Mouse (Mus musculus): ENCODE data around the gene Rcsd1. TPM values are rescaled to one million over a fixed set of nuclear protein-coding genes. Genes with fewer than 3 reads are reported as not detected.

Gene Rcsd1
- total and polyA plus RNA-seq, 2 experiments from 2014 or later, result 7.6 to 8.0 TPM

GRCm38 (mm10) chr1:165741989-165742388, 32.4 kb upstream of the Rcsd1 start:
- no peaks in the 10 kb centered on the region for H3K27me3 ChIP-seq (ENCODE audit: insufficient read depth, low read length)
- 87% methylated on average over 8 of the region's 8 CpGs for WGBS
- H3K4me1 ChIP-seq (ENCODE audit: insufficient read depth, low read length), result no peaks in the 10 kb centered on the region
- no peak overlapping the region for H3K4me3 ChIP-seq (ENCODE audit: low read depth, low read length)
- DNase-seq (ENCODE audit: low spot score) (no peak), ATAC-seq (ENCODE audit: low FRiP score) (no peak)
- H3K9ac ChIP-seq (replicated peaks; ENCODE audit: low read length, poor library complexity, severe bottlenecking), result no peak overlapping the region
- no peak overlapping the region for H3K27ac ChIP-seq (ENCODE audit: low read depth, low read length)
- H3K9me3 ChIP-seq (ENCODE audit: low read length), result no peaks in the 10 kb centered on the region
- no peak overlapping the region for H3K4me2 ChIP-seq (ENCODE audit: low read depth, low read length, poor library complexity, severe bottlenecking)
- no peak for TF ChIP-seq CTCF (IDR thresholded peaks at IDR 0.05)
- H3K36me3 ChIP-seq (ENCODE audit: insufficient read depth, low read length), result no peaks in the 10 kb centered on the region

- no peak overlapping the region for H3K27ac ChIP-seq (ENCODE audit: low read depth, low read length)
Observed at GRCm38 (mm10) chr1:165738985-165739384, 29.4 kb upstream of the Rcsd1 start.

GRCm38 (mm10) chr1:165737867-165738266, 28.3 kb upstream of the Rcsd1 start:
- Histone ChIP-seq H3K4me3 (ENCODE audit: low read depth, low read length) (no peak overlapping the region), H3K4me1 (ENCODE audit: insufficient read depth, low read length) (no peaks in the 10 kb centered on the region), H3K4me2 (ENCODE audit: low read depth, low read length, poor library complexity, severe bottlenecking) (no peak overlapping the region), H3K27ac (ENCODE audit: low read depth, low read length) (no peak overlapping the region), H3K9me3 (ENCODE audit: low read length) (no peaks in the 10 kb centered on the region), H3K27me3 (ENCODE audit: insufficient read depth, low read length) (no peaks in the 10 kb centered on the region), H3K9ac (replicated peaks; ENCODE audit: low read length, poor library complexity, severe bottlenecking) (no peak overlapping the region), H3K36me3 (ENCODE audit: insufficient read depth, low read length) (no peaks in the 10 kb centered on the region)
- 52% methylated on average over 3 of the region's 3 CpGs for WGBS
- ATAC-seq (ENCODE audit: low FRiP score), result no peak
- no peak for TF ChIP-seq CTCF (IDR thresholded peaks at IDR 0.05)
- DNase-seq (ENCODE audit: low spot score), result no peak

More at GRCm38 (mm10) chr1:165738985-165739384, 29.4 kb upstream of the Rcsd1 start:
- no peaks in the 10 kb centered on the region for H3K36me3 ChIP-seq (ENCODE audit: insufficient read depth, low read length)
- no peaks in the 10 kb centered on the region for H3K4me1 ChIP-seq (ENCODE audit: insufficient read depth, low read length)
- H3K27me3 ChIP-seq (ENCODE audit: insufficient read depth, low read length), result no peaks in the 10 kb centered on the region
- H3K9me3 ChIP-seq (ENCODE audit: low read length), result no peaks in the 10 kb centered on the region
- 88% methylated on average over 1 of the region's 1 CpGs for WGBS
- no peak for DNase-seq (ENCODE audit: low spot score)
- no peak for ATAC-seq (ENCODE audit: low FRiP score)
- TF ChIP-seq CTCF (IDR thresholded peaks at IDR 0.05), result no peak
- no peak overlapping the region for H3K4me3 ChIP-seq (ENCODE audit: low read depth, low read length)
- no peak overlapping the region for H3K4me2 ChIP-seq (ENCODE audit: low read depth, low read length, poor library complexity, severe bottlenecking)
- H3K9ac ChIP-seq (replicated peaks; ENCODE audit: low read length, poor library complexity, severe bottlenecking), result no peak overlapping the region

GRCm38 (mm10) chr1:165737451-165737850, 27.9 kb upstream of the Rcsd1 start:
- ATAC-seq (ENCODE audit: low FRiP score), result no peak
- TF ChIP-seq CTCF (IDR thresholded peaks at IDR 0.05), result no peak
- 43% methylated on average over 5 of the region's 5 CpGs for WGBS

GRCm38 (mm10) chr1:165735826-165736818, 26.6 kb upstream of the Rcsd1 start:
- Histone ChIP-seq H3K4me2 (ENCODE audit: low read depth, low read length, poor library complexity, severe bottlenecking) (no peak overlapping the region), H3K9ac (replicated peaks; ENCODE audit: low read length, poor library complexity, severe bottlenecking) (no peak overlapping the region)
- WGBS, result 36% methylated on average over 20 of the region's 20 CpGs

More at GRCm38 (mm10) chr1:165737451-165737850, 27.9 kb upstream of the Rcsd1 start:
- no peaks in the 10 kb centered on the region for H3K4me1 ChIP-seq (ENCODE audit: insufficient read depth, low read length)
- no peak overlapping the region for H3K4me2 ChIP-seq (ENCODE audit: low read depth, low read length, poor library complexity, severe bottlenecking)
- H3K36me3 ChIP-seq (ENCODE audit: insufficient read depth, low read length), result no peaks in the 10 kb centered on the region
- DNase-seq (ENCODE audit: low spot score), result no peak
- no peak overlapping the region for H3K4me3 ChIP-seq (ENCODE audit: low read depth, low read length)
- H3K27me3 ChIP-seq (ENCODE audit: insufficient read depth, low read length), result no peaks in the 10 kb centered on the region
- H3K9me3 ChIP-seq (ENCODE audit: low read length), result no peaks in the 10 kb centered on the region
- no peak overlapping the region for H3K9ac ChIP-seq (replicated peaks; ENCODE audit: low read length, poor library complexity, severe bottlenecking)
- H3K27ac ChIP-seq (ENCODE audit: low read depth, low read length), result no peak overlapping the region

GRCm38 (mm10) chr1:165734840-165735239, 25.3 kb upstream of the Rcsd1 start:
- no peak for TF ChIP-seq CTCF (IDR thresholded peaks at IDR 0.05)
- H3K27ac ChIP-seq (ENCODE audit: low read depth, low read length), result no peak overlapping the region

More at GRCm38 (mm10) chr1:165735826-165736818, 26.6 kb upstream of the Rcsd1 start:
- no peaks in the 10 kb centered on the region for H3K27me3 ChIP-seq (ENCODE audit: insufficient read depth, low read length)
- ATAC-seq (ENCODE audit: low FRiP score) (peak; percentile 72), DNase-seq (ENCODE audit: low spot score) (peak; percentile 92)
- peak; percentile 97 for TF ChIP-seq CTCF (IDR thresholded peaks at IDR 0.05)
- H3K36me3 ChIP-seq (ENCODE audit: insufficient read depth, low read length), result no peaks in the 10 kb centered on the region
- no peak overlapping the region for H3K27ac ChIP-seq (ENCODE audit: low read depth, low read length)
- no peak overlapping the region for H3K4me3 ChIP-seq (ENCODE audit: low read depth, low read length)
- no peaks in the 10 kb centered on the region for H3K4me1 ChIP-seq (ENCODE audit: insufficient read depth, low read length)
- H3K9me3 ChIP-seq (ENCODE audit: low read length), result no peaks in the 10 kb centered on the region

More at GRCm38 (mm10) chr1:165734840-165735239, 25.3 kb upstream of the Rcsd1 start:
- H3K9me3 ChIP-seq (ENCODE audit: low read length), result no peaks in the 10 kb centered on the region
- no peak overlapping the region for H3K4me2 ChIP-seq (ENCODE audit: low read depth, low read length, poor library complexity, severe bottlenecking)
- ATAC-seq (ENCODE audit: low FRiP score) (no peak), DNase-seq (ENCODE audit: low spot score) (no peak)
- 92% methylated on average over 2 of the region's 2 CpGs for WGBS
- no peak overlapping the region for H3K9ac ChIP-seq (replicated peaks; ENCODE audit: low read length, poor library complexity, severe bottlenecking)
- no peak overlapping the region for H3K4me3 ChIP-seq (ENCODE audit: low read depth, low read length)
- no peaks in the 10 kb centered on the region for H3K36me3 ChIP-seq (ENCODE audit: insufficient read depth, low read length)
- H3K4me1 ChIP-seq (ENCODE audit: insufficient read depth, low read length), result no peaks in the 10 kb centered on the region
- H3K27me3 ChIP-seq (ENCODE audit: insufficient read depth, low read length), result no peaks in the 10 kb centered on the region
